Mouse (Mus musculus): ENCODE results near the gene Gpatch2l. TPM values are rescaled to one million over a fixed set of nuclear protein-coding genes. Genes with fewer than 3 reads are reported as not detected.

Gene Gpatch2l
- polyA plus RNA-seq, 1 experiment from 2014 or later: 14.5 TPM

DNA sequence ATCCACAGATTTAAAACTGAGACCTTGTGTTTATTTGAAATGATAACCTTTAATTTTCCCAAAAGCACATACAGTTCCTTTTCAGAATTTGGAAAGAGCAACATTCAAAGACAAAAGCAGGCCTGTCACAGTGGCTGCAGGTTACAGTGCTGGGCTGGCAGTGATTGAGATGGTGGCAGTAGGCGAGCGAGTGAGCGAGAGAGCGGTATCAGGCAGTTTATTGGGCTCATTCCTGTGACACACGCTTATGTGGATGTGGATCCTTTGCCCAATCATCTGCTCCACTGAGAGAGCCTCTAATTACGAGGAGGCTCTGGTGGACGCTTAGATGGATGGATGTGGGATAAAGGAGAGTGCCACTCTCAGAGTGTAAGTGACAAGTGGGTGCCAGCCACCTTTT is 13.3 kb downstream of the Gpatch2l start:
- DNase-seq (ENCODE audit: low spot score): no peak
- H3K9me3 ChIP-seq (ENCODE audit: control insufficient read depth, low read length): no peaks in the 10 kb centered on the region
- H3K27me3 ChIP-seq (replicated peaks; ENCODE audit: control insufficient read depth, insufficient read depth, low read length): no peaks in the 10 kb centered on the region

DNA sequence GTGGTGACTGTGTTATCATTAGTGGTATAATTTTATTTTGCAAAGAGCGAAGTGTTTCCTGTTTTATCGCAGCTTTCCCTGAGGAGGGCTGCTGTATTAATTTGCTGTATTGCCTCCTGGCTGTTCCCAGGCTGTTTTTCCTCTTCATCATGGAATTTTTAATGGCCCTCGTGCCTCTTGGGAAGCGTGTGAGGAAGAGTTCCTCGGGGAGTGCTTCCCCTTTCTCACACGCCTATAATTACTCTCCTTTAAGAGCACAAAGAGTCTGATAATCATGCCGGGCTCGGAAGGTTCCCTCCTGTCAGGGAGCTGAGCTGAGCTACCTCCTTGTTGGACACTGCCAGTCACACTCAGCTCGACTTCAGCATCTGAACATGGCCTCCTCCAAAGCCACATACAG is 30.0 kb downstream of the Gpatch2l start:
- no peaks in the 10 kb centered on the region for H3K27me3 ChIP-seq (replicated peaks; ENCODE audit: control insufficient read depth, insufficient read depth, low read length)
- no peak for DNase-seq (ENCODE audit: low spot score)
- peaks cover 2% of the 10 kb centered on the region; the same call in 1 of the 2 replicates for H3K36me3 ChIP-seq (ENCODE audit: control insufficient read depth, insufficient read depth, low read length)
- WGBS: 77% methylated on average over 9 of the region's 9 CpGs
- H3K9ac ChIP-seq (ENCODE audit: low read depth, low read length): no peak overlapping the region
- ATAC-seq (replicated peaks; ENCODE audit: low FRiP score): no peak
- no peak overlapping the region for H3K27ac ChIP-seq (ENCODE audit: low read depth, low read length)
- H3K9me3 ChIP-seq (ENCODE audit: control insufficient read depth, low read length): no peaks in the 10 kb centered on the region
- H3K4me1 ChIP-seq (replicated peaks; ENCODE audit: control insufficient read depth, insufficient read depth, low read length): no peaks in the 10 kb centered on the region
- no peak overlapping the region for H3K4me3 ChIP-seq (ENCODE audit: low read depth, low read length)
- H3K4me2 ChIP-seq: no peak overlapping the region

More for the DNA sequence above, 13.3 kb downstream of the Gpatch2l start:
- Histone ChIP-seq H3K4me1 (replicated peaks; ENCODE audit: control insufficient read depth, insufficient read depth, low read length) (no peaks in the 10 kb centered on the region; the same call in 1 of the 2 replicates), H3K4me3 (ENCODE audit: low read depth, low read length) (no peak overlapping the region), H3K9ac (ENCODE audit: low read depth, low read length) (no peak overlapping the region), H3K4me2 (no peak overlapping the region), H3K36me3 (ENCODE audit: control insufficient read depth, insufficient read depth, low read length) (peaks cover 6% of the 10 kb centered on the region; the same call in 1 of the 2 replicates), H3K27ac (ENCODE audit: low read depth, low read length) (no peak overlapping the region)
- WGBS: 85% methylated on average over 7 of the region's 7 CpGs
- no peak for ATAC-seq (replicated peaks; ENCODE audit: low FRiP score)

- H3K36me3 ChIP-seq (ENCODE audit: control insufficient read depth, insufficient read depth, low read length): peaks cover 2% of the 10 kb centered on the region; the same call in 1 of the 2 replicates
- no peaks in the 10 kb centered on the region for H3K4me1 ChIP-seq (replicated peaks; ENCODE audit: control insufficient read depth, insufficient read depth, low read length)
- H3K27ac ChIP-seq (ENCODE audit: low read depth, low read length): no peak overlapping the region
- DNase-seq (ENCODE audit: low spot score) (no peak), ATAC-seq (replicated peaks; ENCODE audit: low FRiP score) (no peak)
- no peak overlapping the region for H3K9ac ChIP-seq (ENCODE audit: low read depth, low read length)
- H3K27me3 ChIP-seq (replicated peaks; ENCODE audit: control insufficient read depth, insufficient read depth, low read length): no peaks in the 10 kb centered on the region
- no peak overlapping the region for H3K4me3 ChIP-seq (ENCODE audit: low read depth, low read length)
- H3K4me2 ChIP-seq: no peak overlapping the region
- WGBS: 90% methylated on average over 2 of the region's 2 CpGs
- H3K9me3 ChIP-seq (ENCODE audit: control insufficient read depth, low read length): no peaks in the 10 kb centered on the region
These were observed 32.6 kb downstream of the Gpatch2l start for GRCm38 (mm10) chr12:86274246-86274645.

DNA sequence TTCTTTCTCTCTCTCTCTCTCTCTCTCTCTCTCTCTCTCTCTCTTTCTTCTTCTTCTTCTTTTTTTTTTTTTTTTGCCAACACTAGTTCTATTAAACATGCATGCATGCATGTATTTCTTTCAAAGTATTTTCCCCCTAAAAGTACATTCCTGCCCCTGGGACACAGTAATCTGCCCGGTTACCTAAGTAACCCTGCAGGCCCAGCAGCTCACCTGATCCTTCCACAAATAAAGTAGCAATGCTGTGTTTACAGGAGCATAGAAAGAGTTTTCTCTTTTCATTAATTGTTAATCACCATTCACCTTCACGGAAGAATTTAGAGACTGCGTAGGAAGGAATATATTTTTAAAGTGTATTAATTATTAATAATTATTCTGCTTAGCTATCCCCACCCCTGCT is 34.1 kb downstream of the Gpatch2l start:
- ATAC-seq (replicated peaks; ENCODE audit: low FRiP score): no peak
- no peak overlapping the region for H3K4me3 ChIP-seq (ENCODE audit: low read depth, low read length)
- DNase-seq (ENCODE audit: low spot score): no peak
- no peaks in the 10 kb centered on the region for H3K27me3 ChIP-seq (replicated peaks; ENCODE audit: control insufficient read depth, insufficient read depth, low read length)
- no peak overlapping the region for H3K27ac ChIP-seq (ENCODE audit: low read depth, low read length)
- WGBS: 85% methylated on average over 3 of the region's 3 CpGs
- no peaks in the 10 kb centered on the region for H3K9me3 ChIP-seq (ENCODE audit: control insufficient read depth, low read length)
- peaks cover under 1% of the 10 kb centered on the region; the same call in 1 of the 2 replicates for H3K36me3 ChIP-seq (ENCODE audit: control insufficient read depth, insufficient read depth, low read length)
- H3K9ac ChIP-seq (ENCODE audit: low read depth, low read length): no peak overlapping the region
- H3K4me1 ChIP-seq (replicated peaks; ENCODE audit: control insufficient read depth, insufficient read depth, low read length): no peaks in the 10 kb centered on the region
- no peak overlapping the region for H3K4me2 ChIP-seq

- H3K27me3 ChIP-seq (replicated peaks; ENCODE audit: control insufficient read depth, insufficient read depth, low read length): no peaks in the 10 kb centered on the region
- H3K4me2 ChIP-seq: no peak overlapping the region
- WGBS: 56% methylated on average over 2 of the region's 2 CpGs
- peaks cover under 1% of the 10 kb centered on the region; the same call in 1 of the 2 replicates for H3K36me3 ChIP-seq (ENCODE audit: control insufficient read depth, insufficient read depth, low read length)
- H3K9me3 ChIP-seq (ENCODE audit: control insufficient read depth, low read length): no peaks in the 10 kb centered on the region
- H3K27ac ChIP-seq (ENCODE audit: low read depth, low read length): no peak overlapping the region
- DNase-seq (ENCODE audit: low spot score) (no peak), ATAC-seq (replicated peaks; ENCODE audit: low FRiP score) (no peak)
- no peaks in the 10 kb centered on the region for H3K4me1 ChIP-seq (replicated peaks; ENCODE audit: control insufficient read depth, insufficient read depth, low read length)
- H3K9ac ChIP-seq (ENCODE audit: low read depth, low read length): no peak overlapping the region
- no peak overlapping the region for H3K4me3 ChIP-seq (ENCODE audit: low read depth, low read length)
These were observed 34.8 kb downstream of the Gpatch2l start for GRCm38 (mm10) chr12:86276463-86276862.

DNA sequence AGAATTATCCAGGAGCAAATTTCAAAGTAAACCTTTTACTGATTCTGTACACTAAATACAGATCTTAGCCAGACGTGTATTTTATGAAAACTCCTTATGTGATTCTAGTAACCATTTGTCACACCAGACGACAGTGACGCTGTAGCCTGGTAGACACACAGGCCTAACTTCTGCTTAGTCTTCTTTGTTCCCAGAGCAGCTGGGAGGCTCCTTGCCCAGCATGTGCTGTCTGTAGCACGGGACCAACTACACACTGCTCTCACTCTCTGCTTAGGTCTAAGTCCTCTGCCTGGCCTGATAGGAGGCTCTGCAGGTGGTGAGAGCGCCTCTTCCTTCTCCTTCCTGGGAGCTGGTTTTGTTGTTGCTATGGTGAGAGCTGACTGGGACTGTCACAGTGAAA is 35.2 kb downstream of the Gpatch2l start:
- peaks cover 2% of the 10 kb centered on the region; the same call in 1 of the 2 replicates for H3K36me3 ChIP-seq (ENCODE audit: control insufficient read depth, insufficient read depth, low read length)
- no peak for DNase-seq (ENCODE audit: low spot score)
- no peaks in the 10 kb centered on the region for H3K4me1 ChIP-seq (replicated peaks; ENCODE audit: control insufficient read depth, insufficient read depth, low read length)
- no peak overlapping the region for H3K4me3 ChIP-seq (ENCODE audit: low read depth, low read length)
- H3K27me3 ChIP-seq (replicated peaks; ENCODE audit: control insufficient read depth, insufficient read depth, low read length): no peaks in the 10 kb centered on the region
- no peaks in the 10 kb centered on the region for H3K9me3 ChIP-seq (ENCODE audit: control insufficient read depth, low read length)
- ATAC-seq (replicated peaks; ENCODE audit: low FRiP score): no peak
- H3K27ac ChIP-seq (ENCODE audit: low read depth, low read length): no peak overlapping the region
- H3K4me2 ChIP-seq: no peak overlapping the region
- 68% methylated on average over 5 of the region's 5 CpGs for WGBS
- no peak overlapping the region for H3K9ac ChIP-seq (ENCODE audit: low read depth, low read length)

GRCm38 (mm10) chr12:86280000-86280399 is 38.3 kb downstream of the Gpatch2l start:
- Histone ChIP-seq H3K4me3 (ENCODE audit: low read depth, low read length) (no peak overlapping the region), H3K9me3 (ENCODE audit: control insufficient read depth, low read length) (no peaks in the 10 kb centered on the region), H3K36me3 (ENCODE audit: control insufficient read depth, insufficient read depth, low read length) (peaks cover 9% of the 10 kb centered on the region; the same call in 1 of the 2 replicates), H3K9ac (ENCODE audit: low read depth, low read length) (no peak overlapping the region), H3K27ac (ENCODE audit: low read depth, low read length) (no peak overlapping the region), H3K4me2 (no peak overlapping the region), H3K4me1 (replicated peaks; ENCODE audit: control insufficient read depth, insufficient read depth, low read length) (no peaks in the 10 kb centered on the region), H3K27me3 (replicated peaks; ENCODE audit: control insufficient read depth, insufficient read depth, low read length) (no peaks in the 10 kb centered on the region)
- no peak for ATAC-seq (replicated peaks; ENCODE audit: low FRiP score)
- WGBS: 75% methylated on average over 10 of the region's 10 CpGs
- DNase-seq (ENCODE audit: low spot score): no peak

GRCm38 (mm10) chr12:86285704-86286103 is 44.0 kb downstream of the Gpatch2l start:
- Histone ChIP-seq H3K4me3 (ENCODE audit: low read depth, low read length) (no peak overlapping the region), H3K36me3 (ENCODE audit: control insufficient read depth, insufficient read depth, low read length) (peaks cover 16% of the 10 kb centered on the region; the same call in 1 of the 2 replicates), H3K9me3 (ENCODE audit: control insufficient read depth, low read length) (no peaks in the 10 kb centered on the region), H3K9ac (ENCODE audit: low read depth, low read length) (no peak overlapping the region), H3K27me3 (replicated peaks; ENCODE audit: control insufficient read depth, insufficient read depth, low read length) (no peaks in the 10 kb centered on the region), H3K4me2 (no peak overlapping the region), H3K4me1 (replicated peaks; ENCODE audit: control insufficient read depth, insufficient read depth, low read length) (no peaks in the 10 kb centered on the region), H3K27ac (ENCODE audit: low read depth, low read length) (no peak overlapping the region)
- WGBS: 85% methylated on average over 2 of the region's 2 CpGs
- no peak for ATAC-seq (replicated peaks; ENCODE audit: low FRiP score)
- DNase-seq (ENCODE audit: low spot score): no peak

- WGBS: 71% methylated on average over 10 of the region's 10 CpGs
- Histone ChIP-seq H3K4me1 (replicated peaks; ENCODE audit: control insufficient read depth, insufficient read depth, low read length) (no peaks in the 10 kb centered on the region), H3K9me3 (ENCODE audit: control insufficient read depth, low read length) (no peaks in the 10 kb centered on the region), H3K4me2 (no peak overlapping the region), H3K36me3 (ENCODE audit: control insufficient read depth, insufficient read depth, low read length) (no peaks in the 10 kb centered on the region), H3K27me3 (replicated peaks; ENCODE audit: control insufficient read depth, insufficient read depth, low read length) (no peaks in the 10 kb centered on the region), H3K4me3 (ENCODE audit: low read depth, low read length) (no peak overlapping the region), H3K9ac (ENCODE audit: low read depth, low read length) (no peak overlapping the region), H3K27ac (ENCODE audit: low read depth, low read length) (no peak overlapping the region)
- DNase-seq (ENCODE audit: low spot score) (no peak), ATAC-seq (replicated peaks; ENCODE audit: low FRiP score) (no peak)
These were observed 55.8 kb downstream of the Gpatch2l start for GRCm38 (mm10) chr12:86297450-86297849.

Data from liver, embryonic 11.5 days (tissue).